Mouse (Mus musculus) lung, embryonic 15.5 days (tissue): ENCODE measurements around the gene Olfr952. TPM values are rescaled to one million over a fixed set of nuclear protein-coding genes. Genes with fewer than 3 reads are reported as not detected.

Source experiments
- ATAC-seq: fragments of 200-750 bp; cut with Nextera tagmentation; 2 replicates; pipeline ENCODE4 v1.8.0; 2017; ENCODE audit warnings: moderate number of reproducible peaks, borderline replicate concordance; ENCODE audit not compliant: low FRiP score, low TSS enrichment; ENCODE audit errors: extremely low read depth
- H3K27ac ChIP-seq: fragments of 300-500 bp; sonication (generic); 2 replicates; pipeline ENCODE4 v1.5.1; 2015; ENCODE audit warnings: moderate library complexity, mild to moderate bottlenecking, inconsistent platforms
- H3K27me3 ChIP-seq: fragments of 300-500 bp; sonication (generic); 2 replicates; pipeline ENCODE4 v1.6.1; 2015; ENCODE audit warnings: inconsistent platforms
- H3K36me3 ChIP-seq: fragments of 300-500 bp; sonication (generic); 2 replicates; pipeline ENCODE4 v1.6.1; 2015; ENCODE audit warnings: inconsistent platforms
- H3K4me1 ChIP-seq: fragments of 300-500 bp; sonication (generic); 2 replicates; pipeline ENCODE4 v1.6.1; 2015; ENCODE audit warnings: inconsistent platforms
- H3K4me2 ChIP-seq: fragments of 300-500 bp; sonication (generic); 2 replicates; pipeline ENCODE4 v1.6.1; 2015; ENCODE audit warnings: inconsistent platforms, mild to moderate bottlenecking, moderate library complexity
- H3K4me3 ChIP-seq: fragments of 300-500 bp; sonication (generic); 2 replicates; pipeline ENCODE4 v1.5.1; 2015; ENCODE audit warnings: mild to moderate bottlenecking, inconsistent platforms
- H3K9ac ChIP-seq: fragments of 300-500 bp; sonication (generic); 2 replicates; pipeline ENCODE4 v1.6.1; 2015; ENCODE audit warnings: inconsistent platforms
- H3K9me3 ChIP-seq: fragments of 300-500 bp; sonication (generic); 2 replicates; pipeline ENCODE4 v1.6.1; 2016; ENCODE audit warnings: inconsistent platforms
- WGBS: fragments of 180-500 bp; shearing (Covaris S2); methylation state at CpG from one replicate; pipeline ENCODE4 v1.1.7; 2015; 5-methylcytosine and 5-hydroxymethylcytosine counted together
- polyA plus RNA-seq: library from polyadenylated mRNA; unstranded; fragments of >200 nt; fragmentation: Nextera tagmentation; extraction: Ambion mirVana; gene quantifications from 2 replicates; pipeline ENCODE4 v1.2.1, GENCODE M21; 2015

Gene Olfr952
- not detected in 2 replicates for polyA plus RNA-seq

GRCm38 (mm10) chr9:39427048-39427447 is at the start of gene Olfr952:
TSS of gene Olfr952 (minus strand) at chr9:39427148.
- no peak within 1 kb of the TSS for H3K4me2 ChIP-seq
- H3K9ac ChIP-seq = no peak within 1 kb of the TSS
- no peaks in the 10 kb centered on the region for H3K9me3 ChIP-seq
- H3K4me1 ChIP-seq = no peaks in the 10 kb centered on the region
- no peak within 1 kb of the TSS for H3K4me3 ChIP-seq
- no peak within 1 kb of the TSS for H3K27ac ChIP-seq
- H3K36me3 ChIP-seq = no peaks in the 10 kb centered on the region
- no peak for ATAC-seq
- no peaks in the 10 kb centered on the region for H3K27me3 ChIP-seq

DNA sequence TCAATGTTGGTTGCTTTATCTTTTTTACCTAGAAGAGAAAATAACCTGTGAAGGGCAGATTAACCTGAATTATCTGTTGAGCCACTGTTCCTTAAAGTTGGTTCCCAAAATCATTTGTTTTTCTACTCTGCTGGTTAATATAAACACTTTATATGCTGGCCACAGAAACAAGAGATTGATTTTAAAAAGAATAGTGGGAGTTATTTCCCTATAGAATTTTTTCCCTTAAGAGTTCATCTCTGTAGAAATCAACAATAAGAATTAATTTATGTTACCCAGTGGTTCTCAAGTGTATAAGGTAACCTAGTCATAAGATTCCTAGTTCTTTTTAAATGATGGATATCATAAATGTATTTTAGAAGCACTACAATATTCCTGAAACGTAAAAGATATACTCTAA is 44.9 kb upstream of the Olfr952 start, which contains the start of gene Olfr955:
Gene Olfr955, minus strand, starts transcription at position 101 of the 400 bp plus-strand sequence.
- Histone ChIP-seq H3K27ac (no peak within 1 kb of the TSS), H3K27me3 (no peaks in the 10 kb centered on the region), H3K4me1 (no peaks in the 10 kb centered on the region), H3K4me2 (no peak within 1 kb of the TSS), H3K36me3 (no peaks in the 10 kb centered on the region), H3K4me3 (no peak within 1 kb of the TSS), H3K9me3 (no peaks in the 10 kb centered on the region), H3K9ac (no peak within 1 kb of the TSS)
- WGBS = 38% methylated on average over 1 of the region's 1 CpGs
- ATAC-seq = no peak

DNA sequence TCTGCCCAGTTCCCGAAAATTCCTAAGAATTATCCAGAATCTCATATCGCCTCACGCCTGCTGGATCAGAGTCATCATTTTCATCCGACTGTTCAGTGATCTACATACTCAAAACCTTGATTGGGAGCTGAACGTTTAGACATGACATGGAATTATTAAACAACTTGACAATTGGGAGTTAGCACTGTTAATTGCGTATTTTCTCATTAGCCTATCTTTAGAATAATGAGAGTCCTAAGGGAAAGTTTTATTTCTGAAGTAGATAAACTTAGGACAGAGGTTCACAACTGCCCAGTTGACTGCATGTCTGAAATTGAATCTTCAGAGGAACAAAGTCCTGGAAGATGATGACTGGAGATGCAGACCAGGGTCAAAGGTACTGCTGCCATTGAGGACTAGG is 29.5 kb upstream of the Olfr952 start, which contains the start of gene Olfr954:
Gene Olfr954, plus strand, starts transcription at position 301 of the 400 bp plus-strand sequence.
- Histone ChIP-seq H3K9ac (no peak within 1 kb of the TSS), H3K27ac (no peak within 1 kb of the TSS), H3K27me3 (no peaks in the 10 kb centered on the region), H3K4me2 (no peak within 1 kb of the TSS), H3K4me1 (no peaks in the 10 kb centered on the region), H3K4me3 (no peak within 1 kb of the TSS), H3K9me3 (no peaks in the 10 kb centered on the region), H3K36me3 (no peaks in the 10 kb centered on the region)
- WGBS = 78% methylated on average over 6 of the region's 6 CpGs
- ATAC-seq = no peak

GRCm38 (mm10) chr9:39387110-39387509 is 39.8 kb downstream of the Olfr952 start, which contains the start of gene Olfr951:
TSS of gene Olfr951 (plus strand) at chr9:39387410.
- Histone ChIP-seq H3K4me1 (no peaks in the 10 kb centered on the region), H3K9ac (no peak within 1 kb of the TSS), H3K9me3 (no peaks in the 10 kb centered on the region), H3K4me2 (no peak within 1 kb of the TSS), H3K36me3 (no peaks in the 10 kb centered on the region), H3K27me3 (no peaks in the 10 kb centered on the region), H3K27ac (no peak within 1 kb of the TSS), H3K4me3 (no peak within 1 kb of the TSS)
- no peak for ATAC-seq
- WGBS = 91% methylated on average over 2 of the region's 2 CpGs

Other genes with a start within 250 kb of the Olfr952 start
- gene Olfr944, start 225.2 kb downstream of the Olfr952 start, polyA plus RNA-seq = not detected in 2 replicates
- not detected in 2 replicates for gene Olfr1537, start 177.2 kb downstream of the Olfr952 start, polyA plus RNA-seq
- gene Olfr945, start 150.3 kb downstream of the Olfr952 start, polyA plus RNA-seq = not detected in 2 replicates
- not detected in 2 replicates for gene Olfr948, start 101.1 kb downstream of the Olfr952 start, polyA plus RNA-seq
- gene Olfr951, start 39.7 kb downstream of the Olfr952 start, polyA plus RNA-seq = not detected in 2 replicates
- gene Olfr954, start 29.6 kb upstream of the Olfr952 start, polyA plus RNA-seq = not detected in 2 replicates
- gene Olfr955, start 44.8 kb upstream of the Olfr952 start, polyA plus RNA-seq = not detected in 2 replicates
- gene Olfr44, start 66.8 kb upstream of the Olfr952 start, polyA plus RNA-seq = not detected in 2 replicates
- not detected in 2 replicates for gene Olfr957, start 88.7 kb upstream of the Olfr952 start, polyA plus RNA-seq
- gene Olfr958, start 126.9 kb upstream of the Olfr952 start, polyA plus RNA-seq = not detected in 2 replicates
- not detected in 2 replicates for gene Olfr959, start 148.4 kb upstream of the Olfr952 start, polyA plus RNA-seq
- gene AW551984, start 177.3 kb upstream of the Olfr952 start, polyA plus RNA-seq = 8.2 and 10.0 TPM in 2 replicates
- not detected in 2 replicates for gene Olfr148, start 183.5 kb upstream of the Olfr952 start, polyA plus RNA-seq
- gene Olfr960, start 194.2 kb upstream of the Olfr952 start, polyA plus RNA-seq = not detected in 2 replicates
- not detected in 2 replicates for gene Olfr961, start 217.9 kb upstream of the Olfr952 start, polyA plus RNA-seq
- gene Olfr963, start 240.1 kb upstream of the Olfr952 start, polyA plus RNA-seq = not detected in 2 replicates